Mouse (Mus musculus) erythroblast, embryonic 14.5 days (primary cell): ENCODE measurements at regions not wholly inside any gene's neighbourhood (a gene's known extent, or its start where the extent isn't known, plus 50 kb on each side); places are given as distances from the start of the nearest gene placed in this dataset.

Source experiments
- GATA1 ChIP-seq: IDR thresholded peaks from 2 replicates; pipeline ENCODE4 v1.6.1; 2012; ENCODE audit warnings: low read length, inconsistent platforms, mixed read lengths
- TAL1 ChIP-seq: IDR thresholded peaks from 3 replicates; pipeline ENCODE4 v1.6.1; 2012; ENCODE audit warnings: low read length, inconsistent platforms, mixed read lengths

DNA sequence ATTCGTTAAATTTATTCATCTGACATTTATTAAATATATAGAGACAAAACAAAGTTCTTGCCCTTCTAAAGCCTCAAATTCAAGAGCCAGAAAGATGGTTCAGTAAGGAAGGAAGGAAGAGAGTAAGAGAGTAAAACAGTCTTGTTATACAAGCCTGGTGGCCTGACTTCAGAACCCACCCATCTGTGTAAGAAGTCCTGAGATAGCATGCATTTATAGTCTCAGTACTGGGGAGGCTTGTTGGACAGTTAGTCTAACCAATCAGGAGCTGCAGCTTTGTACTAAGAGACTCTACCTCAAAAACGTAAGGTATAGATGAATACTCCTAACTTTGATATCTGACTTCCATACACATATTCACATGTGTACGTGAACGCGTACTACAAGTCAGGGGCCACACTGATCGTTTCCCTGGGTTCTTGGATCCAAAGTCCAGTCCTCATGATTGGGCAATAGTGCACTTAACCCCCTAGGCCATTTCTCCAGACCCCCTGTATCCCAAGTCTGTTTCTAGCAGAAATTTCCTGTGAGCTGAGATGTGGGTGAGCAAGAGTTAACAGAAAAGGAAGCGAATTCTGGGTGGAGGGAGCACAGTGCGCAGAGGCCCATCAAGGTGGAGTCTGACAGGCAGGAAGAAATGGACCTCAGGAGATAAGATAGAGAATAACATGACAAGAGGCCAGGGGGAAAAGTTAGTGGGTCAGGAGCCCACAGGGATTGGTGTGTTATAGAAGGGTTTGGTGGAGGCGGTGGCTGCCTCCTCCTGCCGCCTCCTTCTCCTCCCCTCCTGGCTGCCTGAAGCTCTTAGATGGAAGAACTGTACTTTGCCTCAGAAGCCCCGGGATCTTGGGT is 187.0 kb downstream of the Kit start:
- TF ChIP-seq TAL1 (no peak), GATA1 (peak; percentile 22; the same call in 1 of the 2 replicates)
